Mouse (Mus musculus) lung, postnatal 10 days (tissue): Measurements from ENCODE around the gene Tubb4b.
A peak's percentile ranks its signal among the peaks of the same experiment; 100 is the strongest.

ENCODE experiments used
- DNase-seq: peaks from one replicate; pipeline ENCODE4 v3.0.0; 2021

Gene Tubb4b

GRCm38 (mm10) chr2:25185625-25186574 lies 38.6 kb downstream of the Tubb4b start:
- peak; percentile 70 for DNase-seq

- no peak for DNase-seq
Observed at GRCm38 (mm10) chr2:25184496-25184895, 40.0 kb downstream of the Tubb4b start.

- DNase-seq, result no peak
Observed at GRCm38 (mm10) chr2:25183336-25183735, 41.2 kb downstream of the Tubb4b start.

- no peak for DNase-seq
Observed at GRCm38 (mm10) chr2:25182664-25183063, 41.8 kb downstream of the Tubb4b start.

DNA sequence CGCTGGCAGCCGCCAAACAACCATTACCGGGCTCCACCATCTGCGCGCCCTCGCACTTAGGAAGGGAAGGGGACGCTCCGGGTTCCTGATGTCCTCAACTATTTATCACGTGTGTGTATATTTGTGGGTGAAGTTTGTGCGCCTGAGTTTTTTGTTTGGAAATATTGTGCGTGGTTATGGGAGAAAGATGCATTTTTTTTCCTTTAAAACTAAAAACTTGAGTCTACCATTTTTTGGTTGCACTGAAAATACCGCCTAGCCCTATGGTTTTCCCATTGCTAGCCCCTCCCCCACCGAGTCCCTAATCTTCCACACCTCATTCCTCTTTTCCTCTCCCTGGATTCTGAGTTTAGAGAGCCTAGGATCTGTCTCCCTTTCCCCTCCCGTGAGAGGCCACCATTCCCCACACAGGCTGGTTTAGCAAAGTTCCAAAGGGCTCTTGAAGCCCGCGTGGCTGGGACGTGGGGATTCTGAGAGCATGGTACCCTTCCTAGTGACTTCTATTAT lies 42.6 kb downstream of the Tubb4b start:
- DNase-seq, result no peak

GRCm38 (mm10) chr2:25180973-25181890 lies 43.3 kb downstream of the Tubb4b start:
- peak; percentile 55 for DNase-seq

GRCm38 (mm10) chr2:25180478-25180903 lies 44.0 kb downstream of the Tubb4b start, which contains the start of gene Nrarp:
Nrarp (plus strand) TSS chr2:25180758.
- peak; percentile 97 for DNase-seq

- DNase-seq, result no peak
Observed at GRCm38 (mm10) chr2:25179566-25180217, 44.8 kb downstream of the Tubb4b start.

GRCm38 (mm10) chr2:25178285-25178972 lies 46.1 kb downstream of the Tubb4b start:
- peak; percentile 48 for DNase-seq

DNA sequence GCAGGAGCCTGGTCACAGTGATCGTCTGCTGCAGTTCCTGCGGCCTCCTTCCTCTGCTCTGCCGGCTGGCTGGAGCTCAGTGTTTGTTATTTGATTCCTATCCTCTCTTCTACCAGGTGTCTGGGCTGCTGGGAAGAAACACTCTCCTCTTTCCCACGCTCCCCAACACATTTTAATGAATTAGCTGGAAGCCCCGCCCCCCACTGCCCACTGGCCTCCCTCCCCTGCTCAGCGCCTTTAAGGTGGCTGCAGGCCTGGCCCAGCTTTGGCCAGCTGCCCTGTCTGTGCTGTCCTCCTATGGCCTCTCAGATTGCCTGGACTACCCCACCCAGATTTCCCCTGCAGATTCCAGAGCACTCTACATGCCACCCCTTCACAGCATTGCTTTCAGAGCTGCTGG lies 46.8 kb downstream of the Tubb4b start:
- peak; percentile 77 for DNase-seq

GRCm38 (mm10) chr2:25177076-25177475 lies 47.4 kb downstream of the Tubb4b start:
- DNase-seq, result no peak

DNA sequence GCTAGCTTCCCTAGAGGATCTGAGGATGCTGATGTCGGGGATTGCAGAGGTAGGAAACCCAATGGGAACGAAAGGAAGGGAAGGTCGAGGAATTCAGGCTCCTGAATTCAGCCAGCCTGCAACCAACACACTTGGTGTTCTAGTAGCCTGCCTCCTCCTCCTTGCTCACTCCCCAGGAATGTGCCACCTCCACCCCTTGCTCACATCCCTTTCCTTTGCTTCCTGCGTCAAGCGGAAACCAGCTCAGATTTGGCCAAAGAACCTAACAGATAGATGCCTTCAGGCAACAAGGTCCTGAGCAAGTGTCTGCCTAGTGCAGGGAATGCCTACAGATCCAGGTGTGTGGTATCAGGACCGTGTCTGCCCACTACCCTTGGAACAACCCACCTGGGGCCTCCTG lies 47.9 kb downstream of the Tubb4b start:
- DNase-seq, result peak; percentile 62

- no peak for DNase-seq
Observed at GRCm38 (mm10) chr2:25175690-25176078, 48.8 kb downstream of the Tubb4b start.

DNA sequence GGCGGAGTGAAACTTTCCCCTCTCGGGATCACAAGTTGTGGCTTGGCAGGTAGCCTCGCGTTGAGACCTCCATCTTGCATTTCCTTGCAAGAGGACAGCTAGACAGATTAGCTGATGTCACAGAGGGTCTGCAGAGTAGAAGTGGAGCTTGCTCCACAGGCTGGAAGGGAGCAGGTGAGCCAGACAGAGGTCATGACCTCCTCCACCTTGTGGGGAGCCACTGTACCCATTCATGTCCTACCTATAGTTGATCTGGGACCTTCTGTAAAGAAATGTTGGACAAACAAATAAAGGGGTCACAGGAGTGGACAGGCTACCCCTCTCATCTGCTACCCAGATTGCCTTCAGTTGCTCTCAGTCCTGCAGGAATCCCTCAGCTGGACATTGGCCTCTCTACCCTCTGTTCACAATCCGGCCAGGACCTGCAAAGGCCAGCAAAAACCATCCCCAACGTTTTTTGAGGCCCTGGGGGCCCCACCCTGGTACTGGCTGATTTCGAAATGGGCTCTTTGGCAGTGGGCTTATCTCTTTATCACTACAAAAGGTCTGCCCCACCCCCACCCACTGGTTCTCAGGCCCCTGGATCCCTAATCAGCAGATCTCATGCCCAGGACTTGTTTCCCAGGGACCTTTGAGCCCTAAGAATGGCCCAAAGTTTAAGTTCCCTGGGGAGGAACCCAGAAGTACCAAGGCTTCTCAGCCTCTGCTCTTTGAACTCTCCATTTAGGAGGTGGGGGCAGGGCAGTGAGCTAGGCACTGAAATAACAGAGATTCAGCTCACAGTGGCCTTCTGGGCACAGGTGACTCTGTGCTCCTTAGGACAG lies 49.4 kb downstream of the Tubb4b start:
- DNase-seq, result no peak

DNA sequence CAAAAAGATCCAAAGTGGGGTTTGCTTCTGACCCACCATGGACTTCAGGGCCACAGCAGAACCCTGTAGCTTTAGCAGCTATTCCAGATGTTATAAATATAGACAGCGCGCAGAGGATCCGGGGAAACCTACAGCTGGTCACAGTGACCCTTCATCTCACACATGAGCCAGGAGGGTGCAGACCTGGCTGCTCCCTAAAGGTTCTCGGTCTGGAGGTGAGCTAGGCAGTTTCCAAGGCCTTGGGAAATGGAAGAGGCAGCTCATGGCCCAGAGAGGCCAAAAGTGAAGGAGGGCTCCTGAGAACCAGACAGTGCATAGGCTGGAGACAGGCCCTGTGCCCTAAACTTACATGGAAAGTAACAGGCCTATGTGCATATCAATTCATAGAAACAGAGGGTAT lies 50.7 kb downstream of the Tubb4b start:
- DNase-seq, result no peak

GRCm38 (mm10) chr2:25172629-25173028 lies 51.9 kb downstream of the Tubb4b start:
- peak; percentile 25 for DNase-seq
